Mouse (Mus musculus): ENCODE results near the gene Selenow. TPM values are rescaled to one million over a fixed set of nuclear protein-coding genes. Genes with fewer than 3 reads are reported as not detected.
A peak's percentile ranks its signal among the peaks of the same experiment; 100 is the strongest.

The Selenow gene
- 802 and 852 TPM in 2 replicates for polyA plus RNA-seq (2014; fragmentation: Nextera tagmentation; extraction: Ambion mirVana)

- Histone ChIP-seq H3K27me3 (replicated peaks; ENCODE audit: control insufficient read depth, insufficient read depth, low read length) (no peaks in the 10 kb centered on the region), H3K4me3 (ENCODE audit: low read depth, low read length) (peak within 1 kb of the TSS; percentile 74), H3K4me1 (replicated peaks; ENCODE audit: control insufficient read depth, insufficient read depth, low read length) (peaks cover 16% of the 10 kb centered on the region), H3K36me3 (ENCODE audit: control insufficient read depth, insufficient read depth, low read length) (peaks cover 28% of the 10 kb centered on the region), H3K27ac (ENCODE audit: low read depth) (peak within 1 kb of the TSS; percentile 76), H3K4me2 (ENCODE audit: low read length) (peak within 1 kb of the TSS; percentile 81), H3K9ac (ENCODE audit: low read length) (peak within 1 kb of the TSS; percentile 85), H3K9me3 (ENCODE audit: control insufficient read depth, low read length) (no peaks in the 10 kb centered on the region)
- ATAC-seq (replicated peaks; ENCODE audit: low FRiP score, low TSS enrichment, low read depth): peak; percentile 98
- DNase-seq (ENCODE audit: low spot score): peak; percentile 97
- under 1% methylated on average over 33 of the region's 33 CpGs for WGBS
Observed at GRCm38 (mm10) chr7:15922220-15922773, at the start of gene Selenow. Selenow (minus strand) TSS chr7:15922402.

GRCm38 (mm10) chr7:15969674-15970073 is 47.5 kb upstream of the Selenow start:
- no peak overlapping the region for H3K27ac ChIP-seq (ENCODE audit: low read depth)
- no peak overlapping the region for H3K4me2 ChIP-seq (ENCODE audit: low read length)
- no peaks in the 10 kb centered on the region for H3K4me1 ChIP-seq (replicated peaks; ENCODE audit: control insufficient read depth, insufficient read depth, low read length)
- ATAC-seq (replicated peaks; ENCODE audit: low FRiP score, low TSS enrichment, low read depth) (no peak), DNase-seq (ENCODE audit: low spot score) (no peak)
- 86% methylated on average over 3 of the region's 3 CpGs for WGBS
- H3K9me3 ChIP-seq (ENCODE audit: control insufficient read depth, low read length): 0 out of 2 replicates have a peak, but pooled peaks cover 4% of the 10 kb centered on the region
- no peaks in the 10 kb centered on the region for H3K27me3 ChIP-seq (replicated peaks; ENCODE audit: control insufficient read depth, insufficient read depth, low read length)
- H3K9ac ChIP-seq (ENCODE audit: low read length): no peak overlapping the region
- H3K4me3 ChIP-seq (ENCODE audit: low read depth, low read length): no peak overlapping the region
- H3K36me3 ChIP-seq (ENCODE audit: control insufficient read depth, insufficient read depth, low read length): peaks cover 33% of the 10 kb centered on the region

- Histone ChIP-seq H3K4me2 (ENCODE audit: low read length) (no peak overlapping the region), H3K27me3 (replicated peaks; ENCODE audit: control insufficient read depth, insufficient read depth, low read length) (no peaks in the 10 kb centered on the region), H3K4me1 (replicated peaks; ENCODE audit: control insufficient read depth, insufficient read depth, low read length) (peaks cover 7% of the 10 kb centered on the region), H3K9me3 (ENCODE audit: control insufficient read depth, low read length) (0 out of 2 replicates have a peak, but pooled peaks cover 4% of the 10 kb centered on the region), H3K36me3 (ENCODE audit: control insufficient read depth, insufficient read depth, low read length) (peaks cover 21% of the 10 kb centered on the region), H3K4me3 (ENCODE audit: low read depth, low read length) (no peak overlapping the region), H3K27ac (ENCODE audit: low read depth) (no peak overlapping the region), H3K9ac (ENCODE audit: low read length) (no peak overlapping the region)
- DNase-seq (ENCODE audit: low spot score): no peak
- WGBS: 90% methylated on average over 8 of the region's 8 CpGs
- no peak for ATAC-seq (replicated peaks; ENCODE audit: low FRiP score, low TSS enrichment, low read depth)
Observed at GRCm38 (mm10) chr7:15968322-15968721, 46.1 kb upstream of the Selenow start.

GRCm38 (mm10) chr7:15967312-15967711 is 45.1 kb upstream of the Selenow start, which contains the start of gene Ehd2:
Ehd2 (minus strand) TSS chr7:15967567.
- peaks cover 16% of the 10 kb centered on the region for H3K36me3 ChIP-seq (ENCODE audit: control insufficient read depth, insufficient read depth, low read length)
- H3K4me1 ChIP-seq (replicated peaks; ENCODE audit: control insufficient read depth, insufficient read depth, low read length): peaks cover 17% of the 10 kb centered on the region
- 0 out of 2 replicates have a peak, but pooled peaks cover 4% of the 10 kb centered on the region for H3K9me3 ChIP-seq (ENCODE audit: control insufficient read depth, low read length)
- 1% methylated on average over 21 of the region's 22 CpGs for WGBS
- ATAC-seq (replicated peaks; ENCODE audit: low FRiP score, low TSS enrichment, low read depth) (peak; percentile 85), DNase-seq (ENCODE audit: low spot score) (peak; percentile 83)
- H3K27ac ChIP-seq (ENCODE audit: low read depth): no peak within 1 kb of the TSS
- peak within 1 kb of the TSS; percentile 53 for H3K9ac ChIP-seq (ENCODE audit: low read length)
- H3K4me3 ChIP-seq (ENCODE audit: low read depth, low read length): peak within 1 kb of the TSS; percentile 43
- no peaks in the 10 kb centered on the region for H3K27me3 ChIP-seq (replicated peaks; ENCODE audit: control insufficient read depth, insufficient read depth, low read length)
- peak within 1 kb of the TSS; percentile 50 for H3K4me2 ChIP-seq (ENCODE audit: low read length)

- DNase-seq (ENCODE audit: low spot score) (no peak), ATAC-seq (replicated peaks; ENCODE audit: low FRiP score, low TSS enrichment, low read depth) (no peak)
- Histone ChIP-seq H3K36me3 (ENCODE audit: control insufficient read depth, insufficient read depth, low read length) (peaks cover 8% of the 10 kb centered on the region), H3K4me2 (ENCODE audit: low read length) (peak overlapping the region; percentile 50), H3K27ac (ENCODE audit: low read depth) (no peak overlapping the region), H3K9me3 (ENCODE audit: control insufficient read depth, low read length) (0 out of 2 replicates have a peak, but pooled peaks cover 4% of the 10 kb centered on the region), H3K4me3 (ENCODE audit: low read depth, low read length) (peak overlapping the region; percentile 43), H3K27me3 (replicated peaks; ENCODE audit: control insufficient read depth, insufficient read depth, low read length) (no peaks in the 10 kb centered on the region), H3K9ac (ENCODE audit: low read length) (peak overlapping the region; percentile 53; the same call in 1 of the 2 replicates), H3K4me1 (replicated peaks; ENCODE audit: control insufficient read depth, insufficient read depth, low read length) (peaks cover 25% of the 10 kb centered on the region)
- WGBS: 77% methylated on average over 3 of the region's 3 CpGs
Observed at GRCm38 (mm10) chr7:15966489-15966888, 44.3 kb upstream of the Selenow start.

GRCm38 (mm10) chr7:15963798-15964652 is 41.8 kb upstream of the Selenow start:
- 83% methylated on average over 32 of the region's 32 CpGs for WGBS
- Histone ChIP-seq H3K4me1 (replicated peaks; ENCODE audit: control insufficient read depth, insufficient read depth, low read length) (peaks cover 33% of the 10 kb centered on the region), H3K9me3 (ENCODE audit: control insufficient read depth, low read length) (no peaks in the 10 kb centered on the region), H3K27ac (ENCODE audit: low read depth) (no peak overlapping the region; the same call in 1 of the 2 replicates), H3K36me3 (ENCODE audit: control insufficient read depth, insufficient read depth, low read length) (peaks cover 15% of the 10 kb centered on the region; the same call in 1 of the 2 replicates), H3K4me3 (ENCODE audit: low read depth, low read length) (no peak overlapping the region), H3K27me3 (replicated peaks; ENCODE audit: control insufficient read depth, insufficient read depth, low read length) (no peaks in the 10 kb centered on the region), H3K4me2 (ENCODE audit: low read length) (no peak overlapping the region), H3K9ac (ENCODE audit: low read length) (no peak overlapping the region)
- ATAC-seq (replicated peaks; ENCODE audit: low FRiP score, low TSS enrichment, low read depth) (no peak), DNase-seq (ENCODE audit: low spot score) (no peak)

- ATAC-seq (replicated peaks; ENCODE audit: low FRiP score, low TSS enrichment, low read depth) (peak; percentile 59), DNase-seq (ENCODE audit: low spot score) (peak; percentile 78)
- Histone ChIP-seq H3K4me2 (ENCODE audit: low read length) (peak overlapping the region; percentile 42), H3K9ac (ENCODE audit: low read length) (peak overlapping the region; percentile 16; the same call in 1 of the 2 replicates), H3K27ac (ENCODE audit: low read depth) (peak overlapping the region; percentile 90), H3K4me1 (replicated peaks; ENCODE audit: control insufficient read depth, insufficient read depth, low read length) (peaks cover 33% of the 10 kb centered on the region), H3K36me3 (ENCODE audit: control insufficient read depth, insufficient read depth, low read length) (peaks cover 28% of the 10 kb centered on the region; the same call in 1 of the 2 replicates), H3K4me3 (ENCODE audit: low read depth, low read length) (no peak overlapping the region), H3K27me3 (replicated peaks; ENCODE audit: control insufficient read depth, insufficient read depth, low read length) (no peaks in the 10 kb centered on the region), H3K9me3 (ENCODE audit: control insufficient read depth, low read length) (no peaks in the 10 kb centered on the region)
- 15% methylated on average over 11 of the region's 12 CpGs for WGBS
Observed at GRCm38 (mm10) chr7:15962311-15963288, 40.4 kb upstream of the Selenow start.

- Histone ChIP-seq H3K4me1 (replicated peaks; ENCODE audit: control insufficient read depth, insufficient read depth, low read length) (peaks cover 33% of the 10 kb centered on the region), H3K36me3 (ENCODE audit: control insufficient read depth, insufficient read depth, low read length) (peaks cover 35% of the 10 kb centered on the region), H3K4me2 (ENCODE audit: low read length) (peak overlapping the region; percentile 42; the same call in 1 of the 2 replicates), H3K4me3 (ENCODE audit: low read depth, low read length) (no peak overlapping the region), H3K27ac (ENCODE audit: low read depth) (peak overlapping the region; percentile 90), H3K9me3 (ENCODE audit: control insufficient read depth, low read length) (no peaks in the 10 kb centered on the region), H3K27me3 (replicated peaks; ENCODE audit: control insufficient read depth, insufficient read depth, low read length) (no peaks in the 10 kb centered on the region), H3K9ac (ENCODE audit: low read length) (0 out of 2 replicates have a peak overlapping the region, but pooled peaks have one; percentile 16)
- ATAC-seq (replicated peaks; ENCODE audit: low FRiP score, low TSS enrichment, low read depth): peak; percentile 10
- 83% methylated on average over 7 of the region's 7 CpGs for WGBS
- no peak for DNase-seq (ENCODE audit: low spot score)
Observed at GRCm38 (mm10) chr7:15961798-15962197, 39.6 kb upstream of the Selenow start.
